Mouse (Mus musculus) kidney, embryonic 14.5 days (tissue): ENCODE measurements around the gene Iqgap2. TPM values are rescaled to one million over a fixed set of nuclear protein-coding genes. Genes with fewer than 3 reads are reported as not detected.

Source experiments
- ATAC-seq: fragments of 200-750 bp; cut with Nextera tagmentation; 2 replicates; pipeline ENCODE4 v1.8.0; 2017; ENCODE audit warnings: moderate number of reproducible peaks, mild to moderate bottlenecking, moderate TSS enrichment, moderate library complexity; ENCODE audit not compliant: low FRiP score, low TSS enrichment
- H3K27ac ChIP-seq: fragments of 300-500 bp; sonication (generic); 2 replicates; pipeline ENCODE4 v1.5.1; 2014; ENCODE audit warnings: low read depth, mild to moderate bottlenecking, low read length, moderate library complexity, mixed read lengths
- H3K27me3 ChIP-seq: fragments of 300-500 bp; sonication (generic); 2 replicates; pipeline ENCODE4 v1.6.1; 2014; ENCODE audit warnings: mild to moderate bottlenecking, low read length; ENCODE audit not compliant: control insufficient read depth, insufficient read depth
- H3K36me3 ChIP-seq: fragments of 300-500 bp; sonication (generic); 2 replicates; pipeline ENCODE4 v1.6.1; 2014; ENCODE audit warnings: low read length, mixed read lengths; ENCODE audit not compliant: control insufficient read depth, insufficient read depth
- H3K4me1 ChIP-seq: fragments of 300-500 bp; sonication (generic); 2 replicates; pipeline ENCODE4 v1.6.1; 2014; ENCODE audit warnings: low read length, mixed read lengths; ENCODE audit not compliant: control insufficient read depth, insufficient read depth
- H3K4me2 ChIP-seq: fragments of 300-500 bp; sonication (generic); replicated peaks from 2 replicates; pipeline ENCODE4 v1.6.1; 2014; ENCODE audit warnings: low read depth, mild to moderate bottlenecking, low read length
- H3K4me3 ChIP-seq: fragments of 300-500 bp; sonication (generic); 2 replicates; pipeline ENCODE4 v1.5.1; 2014; ENCODE audit warnings: mild to moderate bottlenecking, low read length
- H3K9ac ChIP-seq: fragments of 300-500 bp; sonication (generic); 2 replicates; pipeline ENCODE4 v1.6.1; 2014; ENCODE audit warnings: low read depth, mild to moderate bottlenecking, low read length, moderate library complexity
- H3K9me3 ChIP-seq: fragments of 300-500 bp; sonication (generic); 2 replicates; pipeline ENCODE4 v1.6.1; 2016; ENCODE audit warnings: low read length; ENCODE audit not compliant: control insufficient read depth
- WGBS: fragments of 180-500 bp; shearing (Covaris S2); extraction: QIAGEN DNeasy Blood & Tissue Kit; methylation state at CpG from one replicate; pipeline ENCODE4 v1.1.7; 2014; 5-methylcytosine and 5-hydroxymethylcytosine counted together
- polyA plus RNA-seq: library from polyadenylated mRNA; unstranded; fragments of >200 nt; fragmentation: Nextera tagmentation; extraction: Ambion mirVana; gene quantifications from 2 replicates; pipeline ENCODE4 v1.2.1, GENCODE M21; 2014

Iqgap2 gene
- polyA plus RNA-seq, 1 experiment from 2014 or later = 11.2 TPM

DNA sequence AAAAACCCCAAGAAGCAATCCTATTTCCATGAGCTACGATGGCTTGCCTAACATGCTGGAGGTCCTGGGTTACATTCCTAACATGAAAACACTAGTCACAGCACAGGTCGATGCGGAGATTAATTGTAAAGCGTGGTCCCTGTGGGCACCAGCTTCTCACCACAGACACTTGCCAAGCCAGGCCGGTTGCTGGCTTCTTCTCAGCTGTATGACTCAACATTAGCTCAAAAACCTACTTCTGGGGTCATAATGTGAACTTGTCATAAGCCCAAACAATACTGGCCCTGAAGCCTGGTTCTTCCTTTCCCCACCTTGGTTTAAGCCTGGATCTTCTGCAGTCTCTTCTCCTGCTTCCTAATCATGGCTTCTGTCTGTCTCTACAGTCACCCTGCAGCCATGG is 306.8 kb downstream of the Iqgap2 start:
- Histone ChIP-seq H3K36me3 (no peaks in the 10 kb centered on the region), H3K4me1 (no peaks in the 10 kb centered on the region)
- WGBS = 87% methylated on average over 5 of the region's 5 CpGs

DNA sequence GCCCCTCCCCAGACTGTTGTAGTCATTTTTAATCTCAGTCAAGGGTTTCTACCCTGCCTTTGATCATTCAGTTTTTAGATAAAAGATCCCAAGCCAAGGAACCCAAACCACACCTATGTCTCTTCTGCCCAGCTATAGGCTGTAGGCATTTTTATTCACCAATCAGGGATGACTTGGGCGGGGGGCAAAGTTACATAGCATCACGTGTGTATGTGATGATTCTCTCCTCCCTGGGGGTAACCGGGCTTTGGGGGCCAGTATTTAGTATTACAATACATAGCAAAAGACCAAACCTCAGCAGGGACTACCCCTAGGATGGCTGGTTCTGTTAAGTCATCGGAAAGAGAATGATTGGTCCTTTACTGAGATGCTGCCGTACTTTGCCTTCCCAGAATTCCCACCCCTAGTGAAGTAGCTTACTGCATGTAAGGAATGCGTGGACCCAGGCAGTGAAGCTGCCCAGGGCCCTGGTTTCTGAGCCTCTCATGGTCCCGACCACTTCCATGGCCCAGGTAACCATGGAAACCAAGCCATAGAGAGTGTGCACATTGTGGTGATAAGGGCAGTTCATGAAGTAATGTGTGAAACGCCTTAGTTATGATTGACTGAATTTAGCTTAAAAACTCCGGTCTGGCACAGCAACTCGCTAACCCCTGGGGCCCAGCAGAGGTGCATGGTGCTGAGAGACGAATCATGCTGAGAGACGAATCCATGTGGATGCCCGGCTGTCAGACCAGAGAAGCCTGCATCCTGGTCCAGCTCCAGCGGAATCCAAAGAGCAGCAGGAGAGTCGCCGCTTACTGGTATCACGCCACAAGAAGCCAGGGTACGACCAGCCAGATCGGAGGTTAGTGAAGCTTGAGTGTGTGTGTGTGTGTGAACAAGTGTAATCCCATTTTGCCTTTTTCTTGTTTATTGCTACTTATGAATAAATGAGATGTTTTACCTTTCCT is 308.2 kb downstream of the Iqgap2 start:
- WGBS = 73% methylated on average over 19 of the region's 19 CpGs
- no peak overlapping the region for H3K4me2 ChIP-seq
- H3K9me3 ChIP-seq = no peaks in the 10 kb centered on the region
- no peak overlapping the region for H3K4me3 ChIP-seq
- H3K4me1 ChIP-seq = no peaks in the 10 kb centered on the region
- no peaks in the 10 kb centered on the region for H3K27me3 ChIP-seq
- no peak for ATAC-seq
- no peak overlapping the region for H3K9ac ChIP-seq
- H3K27ac ChIP-seq = no peak overlapping the region
- H3K36me3 ChIP-seq = no peaks in the 10 kb centered on the region

More for the DNA sequence above, 306.8 kb downstream of the Iqgap2 start:
- Histone ChIP-seq H3K27ac (no peak overlapping the region), H3K9me3 (no peaks in the 10 kb centered on the region), H3K4me3 (no peak overlapping the region), H3K4me2 (no peak overlapping the region), H3K9ac (no peak overlapping the region), H3K27me3 (no peaks in the 10 kb centered on the region)
- no peak for ATAC-seq

DNA sequence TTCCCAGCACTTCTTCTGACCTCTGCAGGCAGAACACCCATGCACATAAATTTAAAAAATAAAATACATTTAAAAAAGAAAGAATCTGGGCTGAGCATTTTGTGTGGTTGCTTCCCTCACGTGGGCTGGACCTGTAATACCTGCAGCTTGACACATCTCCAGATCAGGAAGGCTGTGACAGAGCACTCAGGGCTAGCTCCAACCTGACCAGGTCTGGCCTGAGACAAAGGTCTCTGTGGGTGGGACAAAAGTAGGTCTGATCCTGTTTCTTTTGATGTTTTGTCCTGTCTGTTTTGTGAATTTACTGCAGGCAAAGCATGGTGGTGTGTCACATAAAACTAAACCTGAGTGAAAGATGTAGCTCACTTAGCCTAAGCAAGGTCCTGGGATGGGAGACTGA is 309.9 kb downstream of the Iqgap2 start:
- ATAC-seq = no peak
- H3K27ac ChIP-seq = no peak overlapping the region
- H3K4me3 ChIP-seq = no peak overlapping the region
- H3K9me3 ChIP-seq = no peaks in the 10 kb centered on the region
- H3K27me3 ChIP-seq = no peaks in the 10 kb centered on the region
- no peak overlapping the region for H3K4me2 ChIP-seq
- WGBS = 44% methylated on average over 1 of the region's 1 CpGs
- H3K36me3 ChIP-seq = no peaks in the 10 kb centered on the region
- no peak overlapping the region for H3K9ac ChIP-seq
- H3K4me1 ChIP-seq = no peaks in the 10 kb centered on the region

DNA sequence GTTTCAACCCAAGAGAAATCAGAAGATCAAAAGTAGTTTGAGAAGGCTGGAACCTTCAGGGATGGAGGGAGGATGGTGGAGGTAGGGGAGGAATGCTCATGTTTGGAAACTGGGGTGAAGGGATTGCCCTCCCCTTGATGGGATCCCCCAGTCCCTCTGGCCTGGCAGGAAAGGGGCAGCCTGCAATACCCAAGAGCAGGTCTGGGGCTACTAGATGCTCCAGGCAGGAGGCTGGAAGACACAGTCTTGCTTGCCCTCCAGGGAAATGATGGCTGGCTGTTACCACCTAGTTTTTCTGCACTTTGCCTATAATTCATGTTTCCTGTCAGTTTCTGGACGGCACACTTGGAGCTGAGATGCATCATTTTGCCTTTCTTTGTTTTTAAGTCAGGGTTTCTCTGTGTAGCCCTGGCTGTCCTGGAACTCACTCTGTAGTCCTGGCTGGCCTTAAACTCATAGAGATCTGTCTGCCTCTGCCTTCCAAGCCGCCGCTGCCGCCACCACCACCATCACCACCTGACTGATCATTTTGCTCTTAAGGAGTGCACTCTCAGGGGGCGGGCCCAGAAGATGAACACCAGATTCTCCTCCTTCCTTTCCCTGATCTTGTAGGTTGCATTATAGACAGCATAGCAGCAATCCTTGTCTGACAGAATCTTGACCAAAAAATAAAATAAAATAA is 313.6 kb downstream of the Iqgap2 start:
- 82% methylated on average over 5 of the region's 5 CpGs for WGBS
- no peaks in the 10 kb centered on the region for H3K27me3 ChIP-seq
- H3K9me3 ChIP-seq = no peaks in the 10 kb centered on the region
- H3K4me2 ChIP-seq = no peak overlapping the region
- no peak overlapping the region for H3K9ac ChIP-seq
- ATAC-seq = no peak
- H3K4me3 ChIP-seq = no peak overlapping the region
- H3K27ac ChIP-seq = no peak overlapping the region
- H3K4me1 ChIP-seq = no peaks in the 10 kb centered on the region
- H3K36me3 ChIP-seq = no peaks in the 10 kb centered on the region

Other genes with a start within 250 kb of the Iqgap2 start
- 0.41 and 0.54 TPM in 2 replicates for gene F2rl2, start 195.1 kb downstream of the Iqgap2 start, polyA plus RNA-seq
- gene Gm20075, start 189.5 kb upstream of the Iqgap2 start, polyA plus RNA-seq = 33.9 and 40.6 TPM in 2 replicates
- gene Gm17190, start 190.1 kb upstream of the Iqgap2 start, polyA plus RNA-seq = not detected in 2 replicates
- gene Sv2c, start 240.7 kb upstream of the Iqgap2 start, polyA plus RNA-seq = 0.53 and 0.57 TPM in 2 replicates